In the genomic region with DNA sequence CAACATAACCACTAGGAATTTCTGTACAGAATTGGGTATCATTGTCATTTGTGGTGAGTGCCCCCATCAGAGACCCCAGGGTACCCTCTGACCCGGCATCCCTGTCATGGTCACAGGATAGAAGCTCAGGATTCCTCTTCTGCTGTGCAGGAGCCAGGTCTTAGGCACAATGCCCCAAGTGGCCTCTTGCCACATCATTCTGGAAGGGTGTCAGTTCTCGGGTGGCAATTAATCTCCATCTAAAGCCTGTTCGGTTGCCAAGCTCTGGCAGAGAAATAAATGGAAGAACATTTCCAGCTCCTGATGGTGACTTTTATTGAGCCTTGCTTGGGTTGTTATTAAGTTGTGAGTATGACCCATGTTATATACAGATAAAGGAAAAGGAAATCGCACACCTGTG, we compare ENCODE assay signal across 23 mouse cellular contexts.
DNase-seq lines count a peak whose midpoint lies in the region; ATAC-seq and TF ChIP-seq lines count a peak whose summit lies in the region.
"Had no signal": no experiment of that assay in that cellular context is flagged by ENCODE, and none has a peak within 500 bp of the region (broad histone marks: within the 10 kb centered on the region; RNA-seq: fewer than 3 reads in every experiment).

No protein-coding gene starts in this region.

- no peaks in the 10 kb centered on the region for H3K4me1 ChIP-seq in liver, adult 2 months (ENCODE audit: control insufficient read depth, insufficient read depth, low read length)
- H3K4me1 ChIP-seq in liver, embryonic 11.5 days (replicated peaks; ENCODE audit: control insufficient read depth, insufficient read depth, low read length): no peaks in the 10 kb centered on the region
- H3K4me1 ChIP-seq in hindbrain, embryonic 12.5 days: no peaks in the 10 kb centered on the region
- H3K4me1 ChIP-seq: forebrain, embryonic 13.5 days; midbrain, embryonic 13.5 days had no signal

- no peak overlapping the region for H3K27ac ChIP-seq in liver, adult 2 months (replicated peaks; ENCODE audit: insufficient read depth, low read depth, low read length)
- H3K27ac ChIP-seq in liver, embryonic 11.5 days (ENCODE audit: low read depth, low read length): no peak overlapping the region
- no peak overlapping the region for H3K27ac ChIP-seq in hindbrain, embryonic 12.5 days
- H3K27ac ChIP-seq: forebrain, embryonic 13.5 days; hindbrain, embryonic 14.5 days; left cerebral cortex, adult 2 months; liver, embryonic 14.5 days; macrophage; midbrain, embryonic 13.5 days; neural tube, embryonic 13.5 days had no signal

- H3K4me3 ChIP-seq in liver, adult 2 months (ENCODE audit: insufficient read depth, low read depth, low read length): no peak overlapping the region
- H3K4me3 ChIP-seq in liver, embryonic 11.5 days (ENCODE audit: low read depth, low read length): no peak overlapping the region
- H3K4me3 ChIP-seq in hindbrain, embryonic 12.5 days: no peak overlapping the region
- H3K4me3 ChIP-seq: forebrain, embryonic 13.5 days; left cerebral cortex, adult 2 months; midbrain, embryonic 13.5 days; neural tube, embryonic 13.5 days had no signal

- TF ChIP-seq POLR2A in liver, adult 2 months (IDR thresholded peaks at IDR 0.05; ENCODE audit: extremely low read depth, insufficient read depth, low read length): no peak

- H3K9me3 ChIP-seq in liver, embryonic 11.5 days (ENCODE audit: control insufficient read depth, low read length): no peaks in the 10 kb centered on the region
- no peaks in the 10 kb centered on the region for H3K9me3 ChIP-seq in hindbrain, embryonic 12.5 days (replicated peaks)
- H3K9me3 ChIP-seq: forebrain, embryonic 13.5 days; midbrain, embryonic 13.5 days; neural tube, embryonic 13.5 days had no signal

- H3K27me3 ChIP-seq in liver, adult 2 months (ENCODE audit: control insufficient read depth, insufficient read depth, low read length): no peaks in the 10 kb centered on the region
- H3K27me3 ChIP-seq in liver, embryonic 11.5 days (replicated peaks; ENCODE audit: control insufficient read depth, insufficient read depth, low read length): no peaks in the 10 kb centered on the region
- no peaks in the 10 kb centered on the region for H3K27me3 ChIP-seq in hindbrain, embryonic 12.5 days
- H3K27me3 ChIP-seq: midbrain, embryonic 13.5 days; neural tube, embryonic 13.5 days had no signal

- WGBS in liver, adult 2 months: 79% methylated on average over 4 of the region's 4 CpGs
- 77% methylated on average over 4 of the region's 4 CpGs for WGBS in liver, embryonic 11.5 days
- WGBS in hindbrain, embryonic 12.5 days: 85% methylated on average over 4 of the region's 4 CpGs

- H3K36me3 ChIP-seq in liver, adult 2 months (ENCODE audit: control insufficient read depth, insufficient read depth, low read length): no peaks in the 10 kb centered on the region
- H3K36me3 ChIP-seq in liver, embryonic 11.5 days (ENCODE audit: control insufficient read depth, insufficient read depth, low read length): no peaks in the 10 kb centered on the region
- H3K36me3 ChIP-seq in hindbrain, embryonic 12.5 days: no peaks in the 10 kb centered on the region
- H3K36me3 ChIP-seq: G1E; neural tube, embryonic 13.5 days had no signal

- H3K9ac ChIP-seq in liver, adult 2 months (ENCODE audit: low read depth, low read length): no peak overlapping the region
- H3K9ac ChIP-seq in liver, embryonic 11.5 days (ENCODE audit: low read depth, low read length): no peak overlapping the region
- H3K9ac ChIP-seq in hindbrain, embryonic 12.5 days: no peak overlapping the region
- H3K9ac ChIP-seq: forebrain, embryonic 13.5 days; hindbrain, embryonic 14.5 days; liver, embryonic 14.5 days; midbrain, embryonic 13.5 days; neural tube, embryonic 13.5 days had no signal

- H3K79me2 ChIP-seq in liver, adult 2 months (ENCODE audit: control insufficient read depth, insufficient read depth, low read length): no peaks in the 10 kb centered on the region

- no peak for TF ChIP-seq CTCF in liver, adult 2 months (IDR thresholded peaks at IDR 0.05; ENCODE audit: low read depth, low read length)

- H3K4me2 ChIP-seq in liver, embryonic 11.5 days: no peak overlapping the region
- H3K4me2 ChIP-seq in hindbrain, embryonic 12.5 days (replicated peaks): no peak overlapping the region
- H3K4me2 ChIP-seq: forebrain, embryonic 13.5 days; heart, embryonic 11.5 days; hindbrain, embryonic 14.5 days; midbrain, embryonic 13.5 days; neural tube, embryonic 13.5 days had no signal

- no peak for ATAC-seq in liver, embryonic 11.5 days (replicated peaks; ENCODE audit: low FRiP score)
- ATAC-seq in hindbrain, embryonic 12.5 days (ENCODE audit: low FRiP score): no peak
- ATAC-seq: forebrain, embryonic 13.5 days; intestine, postnatal 0 days; midbrain, embryonic 13.5 days had no signal

- DNase-seq in adrenal gland, postnatal 14 days: peak; percentile 61
- no peak for DNase-seq in adrenal gland, adult 8-10 months
- DNase-seq in liver, adult 2 months (ENCODE audit: extremely low read depth, low read depth, low spot score): peak; percentile 1
- no peak for DNase-seq in liver, embryonic 11.5 days (ENCODE audit: low spot score)
- DNase-seq in cerebellum, postnatal 10 days: peak; percentile 81 to 86
- no peak for DNase-seq in left cerebral cortex, adult 8-10 months (ENCODE audit: low spot score in 2 of 2)
- DNase-seq: gastrocnemius, postnatal 25 days; kidney, adult 9 months; kidney, postnatal 14 days; lung, adult 2 months; lung, postnatal 10 days; thymus, postnatal 4 days had no signal

Comparison
In these comparisons a context has a peak if more than half of its experiments do, and no peak if none do; other contexts are left out.
1. DNase-seq: peak in adrenal gland, postnatal 14 days (single experiment), liver, adult 2 months (single experiment) and cerebellum, postnatal 10 days (2 of 2); none in adrenal gland, adult 8-10 months (single experiment), liver, embryonic 11.5 days (single experiment) and left cerebral cortex, adult 8-10 months (0 of 2).